8 mouse cellular contexts compared by ENCODE assay signal in genomic region chr1:182560390-182561098, GRCm38 (mm10). TPM values are rescaled to one million over a fixed set of nuclear protein-coding genes. Genes with fewer than 3 reads are reported as not detected.
A peak's percentile ranks its signal among the peaks of the same experiment; 100 is the strongest.
DNase-seq lines count a peak whose midpoint lies in the region; ATAC-seq and TF ChIP-seq lines count a peak whose summit lies in the region.
"Had no signal": no experiment of that assay in that cellular context is flagged by ENCODE, and none has a peak within 500 bp of the region (broad histone marks: within the 10 kb centered on the region; RNA-seq: fewer than 3 reads in every experiment).

No protein-coding gene starts in this region.

- no peak overlapping the region for H3K4me3 ChIP-seq in E14TG2a.4 (replicated peaks; ENCODE audit: low read length)
- no peak overlapping the region for H3K4me3 ChIP-seq in midbrain, embryonic 12.5 days

- H3K4me2 ChIP-seq in midbrain, embryonic 12.5 days (replicated peaks): no peak overlapping the region

- H3K4me1 ChIP-seq in E14TG2a.4 (replicated peaks; ENCODE audit: low read depth, low read length): peaks cover 41% of the 10 kb centered on the region
- 0 out of 2 replicates have a peak, but pooled peaks cover 7% of the 10 kb centered on the region for H3K4me1 ChIP-seq in midbrain, embryonic 12.5 days

- peak; percentile 37 for TF ChIP-seq CTCF in E14TG2a.4 (conservative IDR thresholded peaks at IDR 0.05; ENCODE audit: low read length)

- no peaks in the 10 kb centered on the region for H3K36me3 ChIP-seq in E14TG2a.4 (ENCODE audit: insufficient read depth, low read length)
- no peaks in the 10 kb centered on the region for H3K36me3 ChIP-seq in midbrain, embryonic 12.5 days

- DNase-seq in NIH3T3 (ENCODE audit: low read depth): peak; percentile 82
- DNase-seq in embryo, embryonic 11 days: peak; percentile 81
- peak; percentile 70 for DNase-seq in heart, postnatal 4 days
- peak; percentile 50 to 61 for DNase-seq in left cerebral cortex, postnatal 14 days (ENCODE audit: low spot score in 2 of 2)
- DNase-seq in thymus, postnatal 0 days (ENCODE audit: low spot score): peak; percentile 38

- no peak overlapping the region for H3K9ac ChIP-seq in midbrain, embryonic 12.5 days (replicated peaks)

- ATAC-seq in midbrain, embryonic 12.5 days (ENCODE audit: low FRiP score, low read depth): peak; percentile 71

- intact Hi-C loops in left cerebral cortex, postnatal 14 days (cut with DNase I): loop anchor here (5.0 to 10.0 kb wide), 4 partner anchors 97 to 402 kb away; partner anchors contain the start of gene Susd4

- H3K9me3 ChIP-seq in E14TG2a.4 (ENCODE audit: low read length): no peaks in the 10 kb centered on the region
- no peaks in the 10 kb centered on the region for H3K9me3 ChIP-seq in midbrain, embryonic 12.5 days

- H3K27ac ChIP-seq in midbrain, embryonic 12.5 days (replicated peaks): no peak overlapping the region

- peaks cover 23% of the 10 kb centered on the region for H3K27me3 ChIP-seq in E14TG2a.4 (ENCODE audit: insufficient read depth, low read length)
- H3K27me3 ChIP-seq in midbrain, embryonic 12.5 days: 0 out of 2 replicates have a peak, but pooled peaks cover 6% of the 10 kb centered on the region

- WGBS in midbrain, embryonic 12.5 days: 44% methylated on average over 3 of the region's 3 CpGs

RNA-seq across cellular contexts. Expression of gene Capn8, which starts 4.3 kb away (rescaled TPM):
- total RNA-seq in heart, postnatal 4 days (2021): not detected
- under 1 TPM in 1 of 2 experiments, not detected in 1; 0.13 TPM for total RNA-seq in left cerebral cortex, postnatal 14 days (2021)
- polyA plus RNA-seq in midbrain, embryonic 12.5 days (2016; fragmentation: Nextera tagmentation; extraction: Ambion mirVana): 0.06 and 0.16 TPM in 2 replicates
- polyA plus RNA-seq in thymus, postnatal 0 days (2015; fragmentation: Nextera tagmentation; extraction: Ambion mirVana): 0.18 and 0.21 TPM in 2 replicates
- total RNA-seq: hematopoietic stem cell, adult 5-6 weeks had no signal

RNA-seq across cellular contexts. Expression of gene Capn2, which starts 43.1 kb away (rescaled TPM):
- total RNA-seq in heart, postnatal 4 days (2021): 10 to 100 TPM; 86.6 to 89.9 TPM
- total RNA-seq in left cerebral cortex, postnatal 14 days (2021): 10 to 100 TPM; 55.6 to 59.4 TPM
- 104 and 111 TPM in 2 replicates for polyA plus RNA-seq in midbrain, embryonic 12.5 days (2016; fragmentation: Nextera tagmentation; extraction: Ambion mirVana)
- 48.7 and 50.6 TPM in 2 replicates for polyA plus RNA-seq in thymus, postnatal 0 days (2015; fragmentation: Nextera tagmentation; extraction: Ambion mirVana)
